Comparison of ENCODE assay signal across 28 mouse cellular contexts in genomic region chrX:94022264-94022874, GRCm38 (mm10). TPM values are rescaled to one million over a fixed set of nuclear protein-coding genes. Genes with fewer than 3 reads are reported as not detected.
DNase-seq lines count a peak whose midpoint lies in the region; ATAC-seq and TF ChIP-seq lines count a peak whose summit lies in the region.
"Had no signal": no experiment of that assay in that cellular context is flagged by ENCODE, and none has a peak within 500 bp of the region (broad histone marks: within the 10 kb centered on the region; RNA-seq: fewer than 3 reads in every experiment).

No protein-coding gene starts in this region.

- H3K9me3 ChIP-seq in forebrain, embryonic 13.5 days (replicated peaks) = no peaks in the 10 kb centered on the region
- H3K9me3 ChIP-seq in forebrain, embryonic 10.5 days = no peaks in the 10 kb centered on the region
- H3K9me3 ChIP-seq: embryonic facial prominence, embryonic 13.5 days; limb, embryonic 12.5 days had no signal

- H3K36me3 ChIP-seq in forebrain, embryonic 13.5 days (ENCODE audit: poor library complexity, severe bottlenecking) = no peaks in the 10 kb centered on the region
- H3K36me3 ChIP-seq in forebrain, embryonic 10.5 days (replicated peaks) = no peaks in the 10 kb centered on the region
- H3K36me3 ChIP-seq in kidney, adult 2 months (ENCODE audit: control insufficient read depth, insufficient read depth, low read length) = no peaks in the 10 kb centered on the region
- H3K36me3 ChIP-seq: embryonic facial prominence, embryonic 13.5 days; limb, embryonic 12.5 days had no signal

- peak; percentile 68; the same call in 1 of the 2 replicates for ATAC-seq in forebrain, embryonic 13.5 days
- ATAC-seq: hindbrain, embryonic 16.5 days; liver, postnatal 0 days; lung, postnatal 0 days had no signal

- DNase-seq in forebrain, embryonic 10.5 days (ENCODE audit: extremely low spot score, low spot score) = no peak
- DNase-seq in kidney, adult 2 months = peak; percentile 39
- DNase-seq in kidney, postnatal 25 days = no peak
- peak; percentile 40 for DNase-seq in NIH3T3 (ENCODE audit: low read depth)
- DNase-seq in cerebellum, postnatal 4 days (ENCODE audit: low spot score in 2 of 2) = no peak
- DNase-seq in gastrocnemius, adult 8-10 months (ENCODE audit: low spot score in 2 of 2) = no peak
- DNase-seq: cerebellum, adult 11 months; cerebellum, postnatal 10 days; gastrocnemius, postnatal 10 days; liver, postnatal 0 days; right cerebral cortex, postnatal 4 days; thymus, postnatal 14 days had no signal

- 44% methylated on average over 5 of the region's 5 CpGs for WGBS in forebrain, embryonic 13.5 days
- 77% methylated on average over 5 of the region's 5 CpGs for WGBS in forebrain, embryonic 10.5 days
- WGBS in kidney, adult 2 months = 49% methylated on average over 5 of the region's 5 CpGs

- H3K27me3 ChIP-seq in forebrain, embryonic 13.5 days = peaks cover 27% of the 10 kb centered on the region
- peaks cover 85% of the 10 kb centered on the region for H3K27me3 ChIP-seq in forebrain, embryonic 10.5 days (ENCODE audit: poor library complexity, severe bottlenecking)
- H3K27me3 ChIP-seq in kidney, adult 2 months (replicated peaks; ENCODE audit: control insufficient read depth, insufficient read depth, low read length) = no peaks in the 10 kb centered on the region

- no peak for TF ChIP-seq POLR2A in kidney, adult 2 months (IDR thresholded peaks at IDR 0.05; ENCODE audit: low read depth, low read length)
- TF ChIP-seq POLR2A in embryonic fibroblast, embryonic 13.5 days (IDR thresholded peaks at IDR 0.05; ENCODE audit: low read depth, low read length) = no peak

- no peak overlapping the region for H3K27ac ChIP-seq in forebrain, embryonic 13.5 days
- no peak overlapping the region for H3K27ac ChIP-seq in forebrain, embryonic 10.5 days
- H3K27ac ChIP-seq in kidney, adult 2 months (ENCODE audit: insufficient read depth, low read depth, low read length) = no peak overlapping the region
- H3K27ac ChIP-seq in embryonic fibroblast, embryonic 13.5 days (ENCODE audit: insufficient read depth, low read length) = peak overlapping the region; percentile 47; the same call in 1 of the 2 replicates
- H3K27ac ChIP-seq: embryonic facial prominence, embryonic 13.5 days; limb, embryonic 12.5 days; macrophage had no signal

- no peak overlapping the region for H3K9ac ChIP-seq in forebrain, embryonic 13.5 days
- H3K9ac ChIP-seq: embryonic facial prominence, embryonic 13.5 days; limb, embryonic 12.5 days; liver, postnatal 0 days had no signal

- H3K4me2 ChIP-seq in forebrain, embryonic 13.5 days = no peak overlapping the region
- H3K4me2 ChIP-seq: embryonic facial prominence, embryonic 13.5 days; heart, embryonic 11.5 days; limb, embryonic 12.5 days; liver, embryonic 11.5 days had no signal

- no peak overlapping the region for H3K4me3 ChIP-seq in forebrain, embryonic 13.5 days
- H3K4me3 ChIP-seq in forebrain, embryonic 10.5 days = no peak overlapping the region
- H3K4me3 ChIP-seq in kidney, adult 2 months (ENCODE audit: insufficient read depth, low read depth, low read length) = no peak overlapping the region
- no peak overlapping the region for H3K4me3 ChIP-seq in embryonic fibroblast, embryonic 13.5 days (ENCODE audit: insufficient read depth, low read length)
- H3K4me3 ChIP-seq: embryonic facial prominence, embryonic 13.5 days; limb, embryonic 12.5 days had no signal

- TF ChIP-seq CTCF in kidney, adult 2 months (conservative IDR thresholded peaks at IDR 0.05; ENCODE audit: insufficient read depth, insufficient read length, low read depth, low read length) = no peak
- no peak for TF ChIP-seq CTCF in embryonic fibroblast, embryonic 13.5 days (IDR thresholded peaks at IDR 0.05; ENCODE audit: borderline replicate concordance, insufficient read depth, low read length)

- H3K4me1 ChIP-seq in forebrain, embryonic 13.5 days = no peaks in the 10 kb centered on the region
- H3K4me1 ChIP-seq in forebrain, embryonic 10.5 days = no peaks in the 10 kb centered on the region
- no peaks in the 10 kb centered on the region for H3K4me1 ChIP-seq in kidney, adult 2 months (ENCODE audit: control insufficient read depth, insufficient read depth, low read length)
- H3K4me1 ChIP-seq in embryonic fibroblast, embryonic 13.5 days (ENCODE audit: control insufficient read depth, insufficient read depth, low read length) = peaks cover 6% of the 10 kb centered on the region; the same call in 1 of the 2 replicates
- H3K4me1 ChIP-seq: embryonic facial prominence, embryonic 13.5 days had no signal

RNA-seq across cellular contexts. Expression of gene AU015836, which starts 53.9 kb away (rescaled TPM):
- polyA plus RNA-seq in forebrain, embryonic 13.5 days (2015; fragmentation: Nextera tagmentation; extraction: Ambion mirVana) = not detected in 2 replicates
- not detected in 2 replicates for polyA plus RNA-seq in forebrain, embryonic 10.5 days (2016; fragmentation: Nextera tagmentation; extraction: Ambion mirVana)
- 0.06 TPM in 1 of 2 replicates, not detected in the other for polyA plus RNA-seq in kidney, adult 2 months (2012; rRNA removed)
- not detected in 2 replicates for polyA plus RNA-seq in embryonic fibroblast, embryonic 13.5 days (2011; ENCODE audit: insufficient read length, low read depth, missing spikeins)
- not detected for total RNA-seq in gastrocnemius, adult 8-10 months (2022)
- total RNA-seq: adrenal gland, postnatal 14 days; gastrocnemius, postnatal 10 days; granulocyte monocyte progenitor cell, adult 5-6 weeks; hematopoietic stem cell, adult 5-6 weeks; left cerebral cortex, postnatal 14 days; midbrain, postnatal 0 days had no signal
- polyA plus RNA-seq: embryonic facial prominence, embryonic 13.5 days; heart, embryonic 11.5 days; heart, postnatal 0 days; hindbrain, embryonic 16.5 days; limb, embryonic 12.5 days; liver, postnatal 0 days; lung, postnatal 0 days; macrophage; midbrain, postnatal 0 days; neural tube, embryonic 14.5 days had no signal

Comparison
In these comparisons a context has a peak if more than half of its experiments do, and no peak if none do; other contexts are left out.
1. DNase-seq: peak in kidney, adult 2 months (single experiment) and NIH3T3 (single experiment); none in forebrain, embryonic 10.5 days (single experiment), kidney, postnatal 25 days (0 of 2), cerebellum, postnatal 4 days (0 of 2) and gastrocnemius, adult 8-10 months (0 of 2).